Mouse (Mus musculus): ENCODE data around the gene Nfatc2. TPM values are rescaled to one million over a fixed set of nuclear protein-coding genes. Genes with fewer than 3 reads are reported as not detected.

Gene Nfatc2
- polyA plus RNA-seq, 1 experiment from 2014 or later = 2.0 TPM

DNA sequence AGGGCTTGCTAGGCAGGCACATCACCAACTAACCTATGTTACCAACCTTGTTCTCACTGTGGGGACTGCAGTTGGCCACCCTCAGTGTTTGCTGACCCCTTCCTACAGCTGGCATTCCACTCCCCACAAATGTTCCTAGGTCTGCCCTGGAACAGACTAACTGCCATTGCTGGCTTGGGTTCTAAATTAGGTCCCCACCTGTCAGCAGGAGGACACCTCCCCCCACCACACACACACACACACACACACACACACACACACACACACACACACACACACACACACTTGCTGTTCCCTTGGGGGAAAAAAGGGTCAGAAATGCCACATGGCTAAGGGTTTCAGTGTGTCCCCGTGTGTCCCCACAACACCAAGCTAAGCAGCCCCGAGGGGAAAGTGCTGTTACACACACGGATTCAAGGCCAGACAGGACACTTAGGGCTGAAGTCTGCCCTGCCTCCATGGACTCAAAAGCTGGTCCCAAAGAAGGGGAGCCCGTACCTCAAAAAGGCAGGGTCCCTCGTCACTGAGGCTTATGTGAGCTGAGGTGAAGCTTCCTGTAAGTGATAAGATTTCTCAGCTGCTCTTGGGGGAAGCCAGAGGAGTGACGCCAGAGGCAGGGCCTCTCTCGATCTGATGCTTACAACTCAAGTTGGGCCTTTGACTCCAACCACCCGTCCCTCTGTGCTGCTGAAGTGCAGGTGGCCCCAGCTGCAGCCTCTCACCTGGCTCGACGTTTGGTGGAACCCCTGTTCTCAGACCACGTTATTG is 113.1 kb downstream of the Nfatc2 start:
- ATAC-seq (replicated peaks; ENCODE audit: low FRiP score, low read depth) (no peak), DNase-seq (ENCODE audit: low spot score) (no peak)
- no peaks in the 10 kb centered on the region for H3K27me3 ChIP-seq (ENCODE audit: insufficient read depth, low read length)
- TF ChIP-seq CTCF (IDR thresholded peaks at IDR 0.05; ENCODE audit: low read depth) = no peak
- WGBS = 74% methylated on average over 11 of the region's 11 CpGs
- H3K36me3 ChIP-seq (ENCODE audit: insufficient read depth, low read length) = no peaks in the 10 kb centered on the region
- no peak overlapping the region for H3K27ac ChIP-seq
- no peaks in the 10 kb centered on the region for H3K4me1 ChIP-seq (replicated peaks; ENCODE audit: insufficient read depth, low read length)
- no peaks in the 10 kb centered on the region for H3K9me3 ChIP-seq (replicated peaks; ENCODE audit: low read length)
- no peak overlapping the region for H3K4me3 ChIP-seq (replicated peaks; ENCODE audit: low read depth, low read length)
- H3K9ac ChIP-seq (ENCODE audit: low read depth, low read length) = no peak overlapping the region
- H3K4me2 ChIP-seq (ENCODE audit: low read length) = no peak overlapping the region

DNA sequence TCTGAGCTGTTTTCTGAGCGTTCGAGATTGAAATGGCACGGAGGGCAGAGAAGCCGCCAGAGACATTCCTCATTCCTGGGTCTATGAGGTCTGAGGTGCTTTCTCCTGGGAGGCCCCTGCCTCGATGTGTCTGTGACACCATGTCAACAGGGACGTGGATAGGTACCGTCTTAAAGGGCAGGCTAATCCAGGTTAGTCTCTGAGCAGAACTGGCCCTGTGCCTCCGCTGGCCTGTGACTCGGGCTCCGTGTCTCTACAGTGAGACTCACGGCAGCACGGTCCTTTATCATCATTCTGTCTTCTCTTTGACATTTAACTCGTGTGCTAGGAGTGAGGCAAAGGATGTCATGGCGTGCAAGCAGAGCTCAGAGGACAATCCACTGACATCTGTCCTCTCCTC is 120.3 kb downstream of the Nfatc2 start:
- H3K9me3 ChIP-seq (replicated peaks; ENCODE audit: low read length) = no peaks in the 10 kb centered on the region
- no peaks in the 10 kb centered on the region for H3K4me1 ChIP-seq (replicated peaks; ENCODE audit: insufficient read depth, low read length)
- no peak overlapping the region for H3K9ac ChIP-seq (ENCODE audit: low read depth, low read length)
- DNase-seq (ENCODE audit: low spot score) (no peak), ATAC-seq (replicated peaks; ENCODE audit: low FRiP score, low read depth) (no peak)
- no peak for TF ChIP-seq CTCF (IDR thresholded peaks at IDR 0.05; ENCODE audit: low read depth)
- H3K36me3 ChIP-seq (ENCODE audit: insufficient read depth, low read length) = no peaks in the 10 kb centered on the region
- no peak overlapping the region for H3K27ac ChIP-seq
- WGBS = 84% methylated on average over 14 of the region's 14 CpGs
- H3K4me3 ChIP-seq (replicated peaks; ENCODE audit: low read depth, low read length) = no peak overlapping the region
- no peaks in the 10 kb centered on the region for H3K27me3 ChIP-seq (ENCODE audit: insufficient read depth, low read length)
- no peak overlapping the region for H3K4me2 ChIP-seq (ENCODE audit: low read length)

DNA sequence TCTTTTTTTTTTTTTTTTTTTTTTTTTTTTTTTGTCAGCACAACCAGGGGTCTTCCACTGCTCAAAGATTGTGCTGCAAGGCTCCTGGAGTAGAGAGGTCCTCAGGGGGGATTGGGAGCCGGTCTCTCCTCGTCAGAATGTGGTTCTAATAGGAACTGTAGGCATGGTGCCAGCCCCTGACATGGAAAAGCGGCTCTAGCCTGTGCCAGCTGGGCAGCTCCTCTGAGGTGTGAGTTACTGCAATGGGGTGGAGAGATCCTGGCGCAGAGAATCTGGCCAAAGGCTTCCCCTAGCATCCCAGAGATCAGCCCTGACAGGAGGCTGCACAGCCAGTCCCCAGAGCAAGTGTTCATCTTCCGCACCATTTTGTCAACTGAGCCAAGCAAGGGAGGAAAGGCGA is 120.8 kb downstream of the Nfatc2 start:
- no peak for DNase-seq (ENCODE audit: low spot score)
- Histone ChIP-seq H3K36me3 (ENCODE audit: insufficient read depth, low read length) (no peaks in the 10 kb centered on the region), H3K27ac (no peak overlapping the region), H3K4me1 (replicated peaks; ENCODE audit: insufficient read depth, low read length) (no peaks in the 10 kb centered on the region), H3K4me3 (replicated peaks; ENCODE audit: low read depth, low read length) (no peak overlapping the region), H3K9me3 (replicated peaks; ENCODE audit: low read length) (no peaks in the 10 kb centered on the region), H3K4me2 (ENCODE audit: low read length) (no peak overlapping the region), H3K27me3 (ENCODE audit: insufficient read depth, low read length) (no peaks in the 10 kb centered on the region), H3K9ac (ENCODE audit: low read depth, low read length) (no peak overlapping the region)
- WGBS = 72% methylated on average over 6 of the region's 6 CpGs
- TF ChIP-seq CTCF (IDR thresholded peaks at IDR 0.05; ENCODE audit: low read depth) = no peak
- ATAC-seq (replicated peaks; ENCODE audit: low FRiP score, low read depth) = no peak

DNA sequence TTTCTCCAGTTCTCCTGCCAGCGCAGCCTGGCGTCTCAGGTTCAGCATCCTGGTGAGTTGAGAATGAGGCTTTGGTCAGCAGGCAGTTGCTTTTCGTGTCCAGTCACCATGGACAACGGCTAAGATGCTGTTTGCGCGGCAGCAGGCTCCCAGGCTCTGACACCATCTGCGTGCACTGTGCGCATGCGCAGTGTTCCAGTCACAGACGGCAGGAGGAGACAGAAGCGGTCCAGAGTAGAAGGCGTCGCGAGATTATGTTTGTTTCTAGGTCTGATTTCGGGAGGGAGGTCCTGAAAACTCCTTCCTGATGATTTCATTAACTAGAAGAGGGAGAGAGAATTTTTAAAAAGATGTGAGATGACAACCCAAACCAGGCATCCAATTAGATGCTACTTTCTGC is 121.5 kb downstream of the Nfatc2 start:
- no peaks in the 10 kb centered on the region for H3K9me3 ChIP-seq (replicated peaks; ENCODE audit: low read length)
- 87% methylated on average over 15 of the region's 15 CpGs for WGBS
- H3K4me1 ChIP-seq (replicated peaks; ENCODE audit: insufficient read depth, low read length) = no peaks in the 10 kb centered on the region
- no peak for DNase-seq (ENCODE audit: low spot score)
- no peak overlapping the region for H3K9ac ChIP-seq (ENCODE audit: low read depth, low read length)
- H3K27me3 ChIP-seq (ENCODE audit: insufficient read depth, low read length) = no peaks in the 10 kb centered on the region
- TF ChIP-seq CTCF (IDR thresholded peaks at IDR 0.05; ENCODE audit: low read depth) = no peak
- H3K36me3 ChIP-seq (ENCODE audit: insufficient read depth, low read length) = no peaks in the 10 kb centered on the region
- H3K27ac ChIP-seq = no peak overlapping the region
- H3K4me2 ChIP-seq (ENCODE audit: low read length) = no peak overlapping the region
- no peak for ATAC-seq (replicated peaks; ENCODE audit: low FRiP score, low read depth)
- no peak overlapping the region for H3K4me3 ChIP-seq (replicated peaks; ENCODE audit: low read depth, low read length)

DNA sequence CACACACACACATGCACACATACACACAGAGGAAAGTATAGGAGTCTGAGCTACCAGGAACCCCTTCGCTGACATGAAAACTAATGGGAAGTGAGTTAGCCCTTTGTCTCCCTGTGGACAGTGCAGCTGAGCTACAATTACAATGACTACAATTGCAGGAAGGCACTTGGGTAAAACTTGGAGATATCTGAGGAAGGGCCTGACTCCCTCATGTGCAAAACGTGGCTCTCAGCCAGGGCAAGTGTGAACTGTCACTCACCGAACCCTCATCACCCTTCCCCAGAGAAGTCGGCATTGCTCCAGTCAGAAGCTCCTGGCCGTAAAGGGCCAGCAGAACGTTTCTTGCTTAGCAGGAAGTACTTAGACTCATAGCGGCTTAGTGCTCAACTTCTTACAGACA is 123.0 kb downstream of the Nfatc2 start:
- H3K4me2 ChIP-seq (ENCODE audit: low read length) = no peak overlapping the region
- ATAC-seq (replicated peaks; ENCODE audit: low FRiP score, low read depth) (no peak), DNase-seq (ENCODE audit: low spot score) (peak; percentile 52)
- H3K9me3 ChIP-seq (replicated peaks; ENCODE audit: low read length) = no peaks in the 10 kb centered on the region
- no peak overlapping the region for H3K9ac ChIP-seq (ENCODE audit: low read depth, low read length)
- no peaks in the 10 kb centered on the region for H3K36me3 ChIP-seq (ENCODE audit: insufficient read depth, low read length)
- TF ChIP-seq CTCF (IDR thresholded peaks at IDR 0.05; ENCODE audit: low read depth) = no peak
- WGBS = 24% methylated on average over 7 of the region's 7 CpGs
- no peak overlapping the region for H3K27ac ChIP-seq
- H3K27me3 ChIP-seq (ENCODE audit: insufficient read depth, low read length) = no peaks in the 10 kb centered on the region
- no peaks in the 10 kb centered on the region for H3K4me1 ChIP-seq (replicated peaks; ENCODE audit: insufficient read depth, low read length)
- no peak overlapping the region for H3K4me3 ChIP-seq (replicated peaks; ENCODE audit: low read depth, low read length)

DNA sequence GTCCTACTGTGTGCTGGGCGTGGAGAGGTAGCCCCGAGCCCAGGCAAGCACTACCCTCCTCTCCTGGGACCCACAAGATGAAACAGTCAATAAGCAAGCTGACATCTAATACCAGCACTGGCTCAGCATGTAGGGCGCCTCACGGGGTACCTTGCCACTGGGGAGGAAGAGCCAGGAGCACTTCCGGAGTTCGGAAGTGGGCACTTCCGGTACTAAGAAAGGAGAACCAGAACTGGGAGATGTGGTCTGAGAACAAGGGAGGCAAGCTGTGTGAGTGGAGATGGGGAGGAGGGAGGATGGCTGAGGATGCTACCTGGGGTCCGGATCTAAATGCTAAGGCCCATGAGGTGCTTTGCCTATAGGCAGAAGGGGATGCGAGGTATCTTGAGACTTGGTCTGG is 128.0 kb downstream of the Nfatc2 start:
- no peak for ATAC-seq (replicated peaks; ENCODE audit: low FRiP score, low read depth)
- no peaks in the 10 kb centered on the region for H3K27me3 ChIP-seq (ENCODE audit: insufficient read depth, low read length)
- H3K4me3 ChIP-seq (replicated peaks; ENCODE audit: low read depth, low read length) = no peak overlapping the region
- TF ChIP-seq CTCF (IDR thresholded peaks at IDR 0.05; ENCODE audit: low read depth) = no peak
- 0 out of 2 replicates have a peak, but pooled peaks cover 2% of the 10 kb centered on the region for H3K4me1 ChIP-seq (replicated peaks; ENCODE audit: insufficient read depth, low read length)
- no peaks in the 10 kb centered on the region for H3K36me3 ChIP-seq (ENCODE audit: insufficient read depth, low read length)
- H3K9me3 ChIP-seq (replicated peaks; ENCODE audit: low read length) = no peaks in the 10 kb centered on the region
- WGBS = 51% methylated on average over 9 of the region's 9 CpGs
- no peak overlapping the region for H3K27ac ChIP-seq
- no peak overlapping the region for H3K4me2 ChIP-seq (ENCODE audit: low read length)
- DNase-seq (ENCODE audit: low spot score) = no peak
- H3K9ac ChIP-seq (ENCODE audit: low read depth, low read length) = no peak overlapping the region

All from kidney, postnatal 0 days (tissue).